Mouse (Mus musculus): ENCODE measurements around the gene Abca8b. TPM values are rescaled to one million over a fixed set of nuclear protein-coding genes. Genes with fewer than 3 reads are reported as not detected.
"Not testable (repeated sequence)": the region's sequence is repeated elsewhere in the genome, so short reads cannot be mapped to it uniquely, and the experiment has no call there.

Gene Abca8b
- polyA plus RNA-seq, 1 experiment: 2.1 TPM

DNA sequence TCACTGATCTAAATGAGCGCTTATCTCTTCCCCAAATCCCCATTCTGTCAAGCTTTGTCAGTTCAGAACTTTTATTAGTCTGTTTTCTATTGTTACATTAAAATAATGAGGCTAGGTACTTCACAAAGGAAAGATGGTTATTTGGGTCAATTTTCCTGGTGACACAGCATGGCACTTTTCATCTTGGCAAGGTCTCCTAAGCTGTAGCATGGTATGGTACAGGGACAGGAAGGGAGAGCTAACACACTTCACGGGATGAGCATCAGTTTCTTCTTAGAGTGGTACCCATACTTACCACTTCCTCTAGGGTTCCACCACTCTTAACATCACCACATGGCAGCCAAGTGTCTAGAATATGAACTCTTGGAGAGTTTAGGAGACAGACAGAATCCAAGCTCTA lies 13.8 kb downstream of the Abca8b start:
- H3ac ChIP-seq (ENCODE audit: control insufficient read depth, insufficient read length): no peak overlapping the region
- H3K4me2 ChIP-seq (ENCODE audit: low read depth): no peak overlapping the region
- H3K4me3 ChIP-seq: no peak overlapping the region
- H3K36me3 ChIP-seq (ENCODE audit: control insufficient read depth, insufficient read depth): no peaks in the 10 kb centered on the region
- H3K27me3 ChIP-seq (ENCODE audit: control insufficient read depth, insufficient read depth, insufficient read length): no peaks in the 10 kb centered on the region
- H3K79me2 ChIP-seq (ENCODE audit: control insufficient read depth, insufficient read depth): no peaks in the 10 kb centered on the region
- TF ChIP-seq MYOD1 (IDR thresholded peaks at IDR 0.05; ENCODE audit: control insufficient read depth in 1 of 3, insufficient read length in 2 of 3, low read depth in 2 of 3) (no peak), MYOG (IDR thresholded peaks at IDR 0.05; ENCODE audit: control insufficient read depth in 1 of 3, insufficient read depth in 1 of 3, insufficient read length in 2 of 3, low read depth in 2 of 3) (no peak), SRF (IDR thresholded peaks at IDR 0.05; ENCODE audit: control insufficient read depth, insufficient read length, low read depth) (no peak), TCF12 (IDR thresholded peaks at IDR 0.05; ENCODE audit: insufficient read depth, poor library complexity, severe bottlenecking) (no peak), CEBPB (IDR thresholded peaks at IDR 0.05; ENCODE audit: insufficient read depth, poor library complexity, severe bottlenecking) (no peak), E2F4 (IDR thresholded peaks at IDR 0.05; ENCODE audit: insufficient read depth) (no peak), MAX (IDR thresholded peaks at IDR 0.05; ENCODE audit: low read depth) (no peak), REST (IDR thresholded peaks at IDR 0.05; ENCODE audit: insufficient read depth, insufficient read length) (no peak), TCF3 (IDR thresholded peaks at IDR 0.05; ENCODE audit: insufficient read length, low read depth) (no peak), POLR2AphosphoS2 (IDR thresholded peaks at IDR 0.05; ENCODE audit: insufficient read length, low read depth) (no peak)

DNA sequence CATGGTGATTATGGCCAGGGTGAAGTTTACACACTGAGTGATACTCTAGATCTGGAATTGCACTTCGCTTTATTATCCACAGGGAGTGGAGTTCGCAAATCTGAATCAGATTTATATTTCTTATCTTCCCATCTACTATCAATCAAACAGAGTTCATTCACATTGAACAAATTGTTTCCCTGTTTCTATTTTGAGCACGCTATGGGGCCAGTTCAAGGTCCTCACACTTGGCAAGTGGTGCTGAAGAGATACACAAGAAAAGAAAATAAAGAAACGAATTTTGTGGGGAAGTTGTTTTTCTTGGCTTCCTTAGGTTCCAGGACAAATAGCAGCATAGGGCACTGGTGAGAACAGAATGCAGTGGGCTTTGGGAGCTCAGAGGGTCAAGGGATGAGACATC lies 25.1 kb downstream of the Abca8b start:
- no peak for TF ChIP-seq USF1 (IDR thresholded peaks at IDR 0.05; ENCODE audit: low read depth)
- no peak for TF ChIP-seq POLR2AphosphoS2 (IDR thresholded peaks at IDR 0.05; ENCODE audit: insufficient read length, low read depth)
- no peak for TF ChIP-seq CEBPB (IDR thresholded peaks at IDR 0.05; ENCODE audit: insufficient read depth, poor library complexity, severe bottlenecking)
- no peak for TF ChIP-seq MYOD1 (IDR thresholded peaks at IDR 0.05; ENCODE audit: control insufficient read depth in 1 of 3, insufficient read length in 2 of 3, low read depth in 2 of 3)
- TF ChIP-seq MYOG (IDR thresholded peaks at IDR 0.05; ENCODE audit: control insufficient read depth in 1 of 3, insufficient read depth in 1 of 3, insufficient read length in 2 of 3, low read depth in 2 of 3): no peak
- no peak for TF ChIP-seq TCF3 (IDR thresholded peaks at IDR 0.05; ENCODE audit: insufficient read length, low read depth)
- no peak for TF ChIP-seq E2F4 (IDR thresholded peaks at IDR 0.05; ENCODE audit: insufficient read depth)
- Histone ChIP-seq H3K4me2 (ENCODE audit: low read depth) (no peak overlapping the region), H3ac (ENCODE audit: control insufficient read depth, insufficient read length) (no peak overlapping the region), H3K27me3 (ENCODE audit: control insufficient read depth, insufficient read depth, insufficient read length) (no peaks in the 10 kb centered on the region), H3K4me3 (no peak overlapping the region), H3K36me3 (ENCODE audit: control insufficient read depth, insufficient read depth) (no peaks in the 10 kb centered on the region), H3K79me2 (ENCODE audit: control insufficient read depth, insufficient read depth) (no peaks in the 10 kb centered on the region)

DNA sequence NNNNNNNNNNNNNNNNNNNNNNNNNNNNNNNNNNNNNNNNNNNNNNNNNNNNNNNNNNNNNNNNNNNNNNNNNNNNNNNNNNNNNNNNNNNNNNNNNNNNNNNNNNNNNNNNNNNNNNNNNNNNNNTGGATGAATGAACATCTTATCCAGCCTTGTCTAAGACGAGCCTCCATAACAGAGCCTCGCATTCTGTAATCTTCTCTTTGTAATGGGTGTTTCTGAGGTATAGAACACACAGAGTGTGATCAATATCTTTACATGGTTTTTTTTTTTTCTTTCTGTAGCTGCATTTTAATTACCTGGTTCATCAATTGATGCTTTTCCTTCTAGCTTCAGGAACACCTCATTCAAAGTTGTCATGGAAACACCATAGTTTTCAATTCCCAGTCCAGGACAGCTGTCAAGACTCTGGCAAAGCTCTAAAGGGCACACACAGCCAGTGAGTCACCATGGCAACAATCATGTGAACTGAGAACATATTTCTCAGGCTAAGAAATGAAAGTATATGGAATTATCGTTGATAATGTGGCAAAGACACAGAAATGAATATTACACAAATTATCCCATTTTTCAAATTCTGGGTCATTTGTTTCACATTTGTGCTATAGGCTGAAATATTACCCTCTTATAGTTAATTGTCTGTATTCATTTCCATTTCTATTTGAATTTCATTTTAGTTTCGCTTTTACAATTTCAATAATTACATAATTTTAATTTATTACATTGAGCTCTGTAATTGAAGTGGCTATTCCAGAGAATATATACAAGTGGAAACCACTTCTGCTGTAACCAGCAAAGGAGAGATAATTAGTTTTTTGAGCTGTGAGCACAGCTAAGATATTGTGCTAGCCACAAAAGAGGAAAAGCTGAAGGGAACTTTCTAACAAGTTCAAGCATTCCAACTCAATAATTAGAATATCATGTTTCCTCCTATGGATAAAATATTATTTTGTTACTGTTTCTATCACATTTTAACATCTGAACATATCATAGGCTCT lies 33.9 kb downstream of the Abca8b start:
- Histone ChIP-seq H3K79me2 (ENCODE audit: control insufficient read depth, insufficient read depth) (no peaks in the 10 kb centered on the region), H3K36me3 (ENCODE audit: control insufficient read depth, insufficient read depth) (no peaks in the 10 kb centered on the region), H3K27me3 (ENCODE audit: control insufficient read depth, insufficient read depth, insufficient read length) (no peaks in the 10 kb centered on the region), H3K4me2 (ENCODE audit: low read depth) (peak overlapping the region; percentile 39), H3K4me3 (no peak overlapping the region), H3ac (ENCODE audit: control insufficient read depth, insufficient read length) (no peak overlapping the region)
- no peak for TF ChIP-seq POLR2A (IDR thresholded peaks at IDR 0.05; ENCODE audit: insufficient read length, low read depth)
- no peak for TF ChIP-seq SRF (IDR thresholded peaks at IDR 0.05; ENCODE audit: control insufficient read depth, insufficient read length, low read depth)
- no peak for TF ChIP-seq POLR2AphosphoS2 (IDR thresholded peaks at IDR 0.05; ENCODE audit: insufficient read length, low read depth)
- TF ChIP-seq MYOG (IDR thresholded peaks at IDR 0.05; ENCODE audit: control insufficient read depth in 1 of 3, insufficient read depth in 1 of 3, insufficient read length in 2 of 3, low read depth in 2 of 3): no peak
- no peak for TF ChIP-seq TCF3 (IDR thresholded peaks at IDR 0.05; ENCODE audit: insufficient read length, low read depth)
- TF ChIP-seq MYOD1 (IDR thresholded peaks at IDR 0.05; ENCODE audit: control insufficient read depth in 1 of 3, insufficient read length in 2 of 3, low read depth in 2 of 3): no peak
- no peak for TF ChIP-seq E2F4 (IDR thresholded peaks at IDR 0.05; ENCODE audit: insufficient read depth)
- no peak for TF ChIP-seq TCF12 (IDR thresholded peaks at IDR 0.05; ENCODE audit: insufficient read depth, poor library complexity, severe bottlenecking)

DNA sequence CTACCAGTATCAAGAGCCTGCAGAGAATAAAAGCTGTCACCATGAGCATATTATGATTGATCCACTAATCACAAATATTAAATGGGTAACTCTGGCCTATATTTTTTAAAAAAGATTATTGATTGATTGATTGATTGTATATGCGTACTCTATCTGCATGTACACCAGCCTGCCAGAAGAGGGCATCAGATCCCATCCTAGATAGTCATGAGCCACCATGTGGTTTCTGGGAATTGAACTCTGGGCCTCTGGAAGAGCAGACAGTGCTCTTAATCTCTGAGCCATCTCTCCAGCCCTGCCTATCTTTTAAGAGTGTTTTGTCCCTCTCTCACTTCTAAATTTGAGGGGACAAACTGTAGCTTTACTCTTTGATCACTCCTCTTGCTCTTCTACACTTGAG lies 40.5 kb downstream of the Abca8b start:
- Histone ChIP-seq H3K27me3 (ENCODE audit: control insufficient read depth, insufficient read depth, insufficient read length) (no peaks in the 10 kb centered on the region), H3K36me3 (ENCODE audit: control insufficient read depth, insufficient read depth) (no peaks in the 10 kb centered on the region), H3K4me2 (ENCODE audit: low read depth) (no peak overlapping the region), H3K79me2 (ENCODE audit: control insufficient read depth, insufficient read depth) (no peaks in the 10 kb centered on the region), H3ac (ENCODE audit: control insufficient read depth, insufficient read length) (no peak overlapping the region), H3K4me3 (no peak overlapping the region)
- no peak for TF ChIP-seq USF1 (IDR thresholded peaks at IDR 0.05; ENCODE audit: low read depth)
- TF ChIP-seq MYOD1 (IDR thresholded peaks at IDR 0.05; ENCODE audit: control insufficient read depth in 1 of 3, insufficient read length in 2 of 3, low read depth in 2 of 3): no peak
- TF ChIP-seq TCF3 (IDR thresholded peaks at IDR 0.05; ENCODE audit: insufficient read length, low read depth): no peak
- no peak for TF ChIP-seq CEBPB (IDR thresholded peaks at IDR 0.05; ENCODE audit: insufficient read depth, poor library complexity, severe bottlenecking)
- no peak for TF ChIP-seq SRF (IDR thresholded peaks at IDR 0.05; ENCODE audit: control insufficient read depth, insufficient read length, low read depth)

DNA sequence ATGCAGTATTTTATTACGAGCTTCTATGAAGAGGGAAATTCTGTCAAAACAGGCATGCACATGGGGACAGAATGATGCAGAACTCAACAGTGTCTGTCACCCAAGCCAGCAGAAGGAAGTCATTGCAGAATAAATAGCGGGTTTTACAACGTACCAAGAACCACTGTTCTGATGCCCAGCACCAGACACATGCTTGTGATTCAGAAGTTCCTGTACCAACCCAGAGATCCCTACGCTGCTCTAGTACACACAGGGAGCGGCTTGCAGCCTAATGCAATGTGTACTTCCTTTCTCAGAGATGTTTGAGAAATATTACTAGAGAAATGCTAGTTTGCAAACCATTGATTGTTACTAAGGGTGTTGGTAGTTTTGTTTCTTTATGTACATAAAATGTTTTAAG lies 58.7 kb downstream of the Abca8b start:
- no peak for TF ChIP-seq TCF12 (IDR thresholded peaks at IDR 0.05; ENCODE audit: insufficient read depth, poor library complexity, severe bottlenecking)
- no peak for TF ChIP-seq POLR2A (IDR thresholded peaks at IDR 0.05; ENCODE audit: insufficient read length, low read depth)
- TF ChIP-seq POLR2AphosphoS2 (IDR thresholded peaks at IDR 0.05; ENCODE audit: insufficient read length, low read depth): no peak
- TF ChIP-seq MYOG (IDR thresholded peaks at IDR 0.05; ENCODE audit: control insufficient read depth in 1 of 3, insufficient read depth in 1 of 3, insufficient read length in 2 of 3, low read depth in 2 of 3): no peak
- TF ChIP-seq E2F4 (IDR thresholded peaks at IDR 0.05; ENCODE audit: insufficient read depth): no peak
- no peak for TF ChIP-seq SRF (IDR thresholded peaks at IDR 0.05; ENCODE audit: control insufficient read depth, insufficient read length, low read depth)
- no peak for TF ChIP-seq CEBPB (IDR thresholded peaks at IDR 0.05; ENCODE audit: insufficient read depth, poor library complexity, severe bottlenecking)
- no peak for TF ChIP-seq MYOD1 (IDR thresholded peaks at IDR 0.05; ENCODE audit: control insufficient read depth in 1 of 3, insufficient read length in 2 of 3, low read depth in 2 of 3)
- no peak for TF ChIP-seq USF1 (IDR thresholded peaks at IDR 0.05; ENCODE audit: low read depth)
- TF ChIP-seq REST (IDR thresholded peaks at IDR 0.05; ENCODE audit: insufficient read depth, insufficient read length): no peak
- no peak for TF ChIP-seq MAX (IDR thresholded peaks at IDR 0.05; ENCODE audit: low read depth)
- TF ChIP-seq TCF3 (IDR thresholded peaks at IDR 0.05; ENCODE audit: insufficient read length, low read depth): no peak
- no peak overlapping the region for H3K4me2 ChIP-seq (ENCODE audit: low read depth)
- H3K27me3 ChIP-seq (ENCODE audit: control insufficient read depth, insufficient read depth, insufficient read length): no peaks in the 10 kb centered on the region
- no peak overlapping the region for H3K4me3 ChIP-seq
- no peak overlapping the region for H3ac ChIP-seq (ENCODE audit: control insufficient read depth, insufficient read length)
- H3K36me3 ChIP-seq (ENCODE audit: control insufficient read depth, insufficient read depth): peaks cover 6% of the 10 kb centered on the region
- H3K79me2 ChIP-seq (ENCODE audit: control insufficient read depth, insufficient read depth): no peaks in the 10 kb centered on the region

DNA sequence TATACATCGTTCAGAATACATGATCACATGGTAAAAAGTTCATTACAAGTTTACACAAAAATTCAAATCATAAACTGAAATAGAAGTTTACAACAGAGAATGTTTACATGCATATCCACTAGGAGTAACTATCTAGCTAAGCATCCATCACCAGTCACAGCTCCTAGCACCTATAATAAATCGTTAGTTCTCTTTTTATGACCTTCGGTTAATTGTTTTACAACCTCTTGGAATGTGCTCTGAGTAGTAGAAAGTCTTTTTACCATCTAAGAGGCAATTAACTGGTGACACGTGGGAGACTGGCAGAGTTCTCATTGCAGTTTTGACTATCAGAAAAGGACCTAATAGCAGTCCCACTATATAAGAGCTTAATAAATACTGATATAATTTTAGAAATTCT lies 62.4 kb downstream of the Abca8b start:
- not testable (repeated sequence) for H3K4me3 ChIP-seq; H3K79me2 ChIP-seq (ENCODE audit: control insufficient read depth, insufficient read depth); H3K27me3 ChIP-seq (ENCODE audit: control insufficient read depth, insufficient read depth, insufficient read length)

More for the DNA sequence above, 62.4 kb downstream of the Abca8b start:
- H3K36me3 ChIP-seq (ENCODE audit: control insufficient read depth, insufficient read depth); H3ac ChIP-seq (ENCODE audit: control insufficient read depth, insufficient read length); H3K4me2 ChIP-seq (ENCODE audit: low read depth): not testable (repeated sequence)

Data from myocyte (in vitro differentiated cells).